Mouse (Mus musculus): ENCODE results near the gene Cebpz. TPM values are rescaled to one million over a fixed set of nuclear protein-coding genes. Genes with fewer than 3 reads are reported as not detected.

Gene Cebpz
- 86.9 and 103 TPM in 2 replicates for polyA plus RNA-seq (2015; fragmentation: Nextera tagmentation; extraction: Ambion mirVana)

GRCm38 (mm10) chr17:78936466-78937228, at the start of gene Cebpz, which contains the start of gene Ndufaf7:
Gene Cebpz (minus strand): TSS chr17:78937066.
Gene Ndufaf7 (plus strand): TSS chr17:78937136.
- peak; percentile 97 for DNase-seq (ENCODE audit: low spot score)

- DNase-seq (ENCODE audit: low spot score), result no peak
Measured at GRCm38 (mm10) chr17:78983736-78984135, 46.9 kb upstream of the Cebpz start.

- no peak for DNase-seq (ENCODE audit: low spot score)
Measured at GRCm38 (mm10) chr17:78983166-78983565, 46.3 kb upstream of the Cebpz start.

- DNase-seq (ENCODE audit: low spot score), result no peak
Measured at GRCm38 (mm10) chr17:78968500-78968899, 31.6 kb upstream of the Cebpz start.

GRCm38 (mm10) chr17:78966092-78966883, 29.4 kb upstream of the Cebpz start:
- no peak for DNase-seq (ENCODE audit: low spot score)

GRCm38 (mm10) chr17:78964387-78964786, 27.5 kb upstream of the Cebpz start:
- DNase-seq (ENCODE audit: low spot score), result no peak

- no peak for DNase-seq (ENCODE audit: low spot score)
Measured at GRCm38 (mm10) chr17:78959473-78959872, 22.6 kb upstream of the Cebpz start.

GRCm38 (mm10) chr17:78953240-78953639, 16.4 kb upstream of the Cebpz start:
- DNase-seq (ENCODE audit: low spot score), result no peak

GRCm38 (mm10) chr17:78952070-78952469, 15.2 kb upstream of the Cebpz start:
- DNase-seq (ENCODE audit: low spot score), result no peak

- no peak for DNase-seq (ENCODE audit: low spot score)
Measured at GRCm38 (mm10) chr17:78951225-78951624, 14.4 kb upstream of the Cebpz start.

GRCm38 (mm10) chr17:78942579-78942978, 5.7 kb upstream of the Cebpz start:
- no peak for DNase-seq (ENCODE audit: low spot score)

- no peak for DNase-seq (ENCODE audit: low spot score)
Measured at GRCm38 (mm10) chr17:78938927-78939326, 2.1 kb upstream of the Cebpz start.

- DNase-seq (ENCODE audit: low spot score), result no peak
Measured at GRCm38 (mm10) chr17:78937229-78937853, 475 bp upstream of the Cebpz start.

GRCm38 (mm10) chr17:78935857-78936256, 1.0 kb downstream of the Cebpz start:
- DNase-seq (ENCODE audit: low spot score), result no peak

GRCm38 (mm10) chr17:78917696-78918095, 19.2 kb downstream of the Cebpz start:
- DNase-seq (ENCODE audit: low spot score), result no peak

GRCm38 (mm10) chr17:78916899-78917298, 20.0 kb downstream of the Cebpz start:
- no peak for DNase-seq (ENCODE audit: low spot score)

- peak; percentile 92 for DNase-seq (ENCODE audit: low spot score)
Measured at GRCm38 (mm10) chr17:78916369-78916813, 20.5 kb downstream of the Cebpz start, which contains the start of gene Cebpzos. Gene Cebpzos (plus strand): TSS chr17:78916500.

GRCm38 (mm10) chr17:78915772-78916171, 21.1 kb downstream of the Cebpz start:
- DNase-seq (ENCODE audit: low spot score), result no peak

GRCm38 (mm10) chr17:78913921-78914320, 22.9 kb downstream of the Cebpz start:
- no peak for DNase-seq (ENCODE audit: low spot score)

- peak; percentile 11 for DNase-seq (ENCODE audit: low spot score)
Measured at GRCm38 (mm10) chr17:78912861-78913281, 24.0 kb downstream of the Cebpz start.

GRCm38 (mm10) chr17:78909374-78909773, 27.5 kb downstream of the Cebpz start:
- DNase-seq (ENCODE audit: low spot score), result no peak

GRCm38 (mm10) chr17:78906892-78907291, 30.0 kb downstream of the Cebpz start, which contains the start of gene Sult6b1:
Gene Sult6b1 (minus strand): TSS chr17:78906992.
- DNase-seq (ENCODE audit: low spot score), result no peak
